Mouse (Mus musculus) adrenal gland, postnatal 36 days (tissue): ENCODE data around the gene Cnpy2. TPM values are rescaled to one million over a fixed set of nuclear protein-coding genes. Genes with fewer than 3 reads are reported as not detected.
"Not testable (repeated sequence)": the region's sequence is repeated elsewhere in the genome, so short reads cannot be mapped to it uniquely, and the experiment has no call there.

Experiments
- DNase-seq, 2 experiments: peaks; one replicate each; pipeline ENCODE4 v3.0.0; 2021; ENCODE audit warnings: mixed read lengths in 1 of 2
- total RNA-seq, 2 experiments: library from RNA; stranded (reverse); gene quantifications; 2 replicates each; pipeline ENCODE4 v1.2.3; 2021

The Cnpy2 gene
- total RNA-seq, 2 experiments from 2014 or later: 170 to 204 TPM

GRCm38 (mm10) chr10:128310902-128311301 is 11.4 kb upstream of the Cnpy2 start:
- no peak for DNase-seq

GRCm38 (mm10) chr10:128315578-128315977 is 6.7 kb upstream of the Cnpy2 start:
- DNase-seq: no peak

DNA sequence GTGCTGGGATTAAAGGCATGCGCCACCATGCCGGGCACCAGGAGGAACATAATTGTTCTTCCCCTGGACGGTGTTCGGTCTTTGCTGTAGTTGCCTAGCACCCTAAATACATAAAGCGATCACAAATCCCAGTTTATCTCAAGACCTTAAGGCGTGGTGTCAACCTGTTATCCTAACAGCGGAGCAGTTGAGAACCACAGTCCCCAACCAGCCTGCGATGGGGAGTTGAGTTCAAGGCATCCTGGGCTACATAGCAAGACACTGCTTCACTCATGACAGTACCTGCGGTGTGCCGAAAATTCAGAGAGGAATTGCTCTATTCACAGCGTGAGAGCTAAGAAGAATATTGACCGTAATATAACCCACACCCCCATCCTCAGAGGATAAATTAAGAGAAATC is 618 bp upstream of the Cnpy2 start:
- no peak for DNase-seq

DNA sequence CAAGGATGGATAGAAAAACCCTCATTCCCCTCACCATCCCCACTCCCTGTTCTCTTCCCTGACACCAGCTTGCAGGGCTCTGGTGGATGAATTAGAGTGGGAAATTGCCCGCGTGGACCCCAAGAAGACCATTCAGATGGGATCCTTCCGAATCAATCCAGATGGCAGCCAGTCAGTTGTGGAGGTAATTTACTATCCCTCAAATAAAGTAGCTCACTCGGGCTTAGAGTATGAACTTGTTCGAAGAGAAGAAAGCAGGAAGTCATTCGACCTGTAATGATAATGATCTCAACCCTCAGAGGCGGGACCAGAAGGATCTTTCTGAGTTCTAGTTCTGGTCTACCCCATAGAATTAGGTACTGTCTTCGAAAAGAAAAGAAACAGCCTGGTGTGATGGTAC is 1.3 kb downstream of the Cnpy2 start:
- DNase-seq: no peak

- DNase-seq: no peak
These were observed 4.6 kb downstream of the Cnpy2 start for GRCm38 (mm10) chr10:128326825-128327224.

DNA sequence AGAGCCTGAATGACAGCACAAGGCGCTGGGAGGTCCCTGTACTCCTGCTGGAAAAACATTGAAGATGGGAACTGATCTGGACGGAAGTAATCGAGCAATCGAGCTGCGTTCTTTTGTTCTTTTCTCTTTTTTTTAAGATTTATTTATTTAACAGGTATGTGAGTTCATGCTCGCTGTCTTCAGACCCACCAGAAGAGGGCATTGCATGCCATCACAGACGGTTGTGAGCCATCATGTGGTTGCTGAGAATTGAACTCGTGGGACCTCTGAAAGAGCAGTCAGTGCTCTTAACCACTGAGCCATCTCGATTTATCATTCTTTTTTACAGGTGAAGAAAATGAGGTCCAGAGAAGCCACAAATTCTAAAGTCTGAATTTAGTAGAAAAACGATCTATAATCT is 5.4 kb downstream of the Cnpy2 start:
- DNase-seq: no peak

GRCm38 (mm10) chr10:128332358-128333249 is 10.3 kb downstream of the Cnpy2 start:
- DNase-seq: not testable (repeated sequence)

- DNase-seq: peak; percentile 81 to 88
These were observed 13.3 kb downstream of the Cnpy2 start for GRCm38 (mm10) chr10:128335582-128335981.

- no peak for DNase-seq
These were observed 13.9 kb downstream of the Cnpy2 start for GRCm38 (mm10) chr10:128336195-128336594.

- DNase-seq: no peak
These were observed 14.3 kb downstream of the Cnpy2 start for GRCm38 (mm10) chr10:128336597-128336996.

- DNase-seq: peak; percentile 98 to 99
These were observed 15.3 kb downstream of the Cnpy2 start, which contains the start of gene Cs for GRCm38 (mm10) chr10:128337306-128338181. Cs (plus strand) TSS chr10:128337734.

DNA sequence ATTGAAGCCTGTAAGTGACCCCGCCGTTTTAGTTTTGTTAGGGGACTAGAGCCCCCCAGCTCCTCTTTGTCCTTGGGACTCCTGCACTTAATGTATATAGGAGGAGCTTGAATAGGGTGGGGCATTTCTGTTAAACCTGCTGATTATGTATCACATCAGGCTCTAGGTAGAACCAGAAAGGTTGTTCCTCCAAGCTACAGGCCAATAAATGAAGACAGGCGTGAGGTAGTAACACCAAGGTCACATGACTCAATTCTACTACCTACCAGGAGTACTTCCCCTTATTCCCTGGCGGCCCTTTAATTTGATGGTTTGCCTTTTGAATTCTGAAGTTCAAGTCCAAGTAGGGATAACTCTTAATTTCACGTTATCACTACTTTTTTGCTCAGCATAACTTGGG is 16.2 kb downstream of the Cnpy2 start:
- DNase-seq: no peak

- DNase-seq: no peak
These were observed 16.7 kb downstream of the Cnpy2 start for GRCm38 (mm10) chr10:128338948-128339347.

DNA sequence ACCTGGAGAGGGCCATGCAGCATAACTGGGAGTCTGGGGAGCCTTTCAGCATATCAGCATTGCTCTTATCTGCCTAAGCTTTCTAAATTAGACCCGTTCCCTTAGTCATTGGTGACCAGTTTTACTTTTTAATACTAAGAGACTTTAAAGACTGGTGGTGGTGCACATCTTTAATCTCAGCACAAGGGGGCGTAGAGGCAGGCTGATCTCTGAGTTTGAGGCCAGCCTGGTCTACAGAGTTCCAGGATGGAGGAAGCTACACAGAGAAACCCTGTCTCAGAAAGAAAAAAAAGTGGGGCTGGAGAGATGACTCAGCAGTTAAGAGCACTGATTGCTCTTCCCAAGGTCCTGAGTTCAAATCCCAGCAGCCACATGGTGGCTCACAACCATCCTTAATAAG is 18.0 kb downstream of the Cnpy2 start:
- no peak for DNase-seq

GRCm38 (mm10) chr10:128343436-128343835 is 21.2 kb downstream of the Cnpy2 start:
- no peak for DNase-seq

DNA sequence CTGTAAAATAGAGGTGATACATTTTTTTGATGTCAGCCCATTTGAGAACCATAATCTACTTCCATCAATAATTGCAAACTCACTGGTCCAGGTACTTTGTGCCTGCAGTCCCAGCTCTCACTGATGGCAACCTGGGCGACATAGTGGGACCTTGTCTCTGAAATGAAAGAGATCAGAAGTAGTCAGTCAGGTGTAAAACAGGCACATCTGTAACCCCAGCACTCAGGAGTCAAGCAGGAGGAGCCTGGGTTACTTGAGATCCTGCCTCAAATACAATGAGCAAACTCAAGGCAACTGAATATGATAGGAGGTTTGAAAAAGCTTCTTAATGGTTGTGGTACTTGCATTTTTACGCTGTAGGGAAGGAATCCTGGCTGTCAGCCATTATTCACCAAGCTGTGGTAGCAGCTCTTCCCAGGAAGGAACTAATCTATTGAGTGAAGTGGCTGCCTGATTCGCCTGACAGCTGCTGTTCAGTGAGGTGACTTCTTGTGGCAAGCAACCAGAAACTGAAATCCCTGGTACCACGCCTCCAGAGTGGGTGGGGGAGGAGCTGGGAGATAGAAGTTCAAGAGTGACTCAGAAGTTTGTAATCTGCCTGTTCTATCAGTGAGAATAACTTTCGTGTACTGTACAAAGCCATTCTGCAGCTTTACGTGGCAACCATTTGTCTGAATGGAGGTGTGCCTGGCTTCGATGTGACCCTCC is 22.5 kb downstream of the Cnpy2 start:
- DNase-seq: peak; percentile 89 to 91

DNA sequence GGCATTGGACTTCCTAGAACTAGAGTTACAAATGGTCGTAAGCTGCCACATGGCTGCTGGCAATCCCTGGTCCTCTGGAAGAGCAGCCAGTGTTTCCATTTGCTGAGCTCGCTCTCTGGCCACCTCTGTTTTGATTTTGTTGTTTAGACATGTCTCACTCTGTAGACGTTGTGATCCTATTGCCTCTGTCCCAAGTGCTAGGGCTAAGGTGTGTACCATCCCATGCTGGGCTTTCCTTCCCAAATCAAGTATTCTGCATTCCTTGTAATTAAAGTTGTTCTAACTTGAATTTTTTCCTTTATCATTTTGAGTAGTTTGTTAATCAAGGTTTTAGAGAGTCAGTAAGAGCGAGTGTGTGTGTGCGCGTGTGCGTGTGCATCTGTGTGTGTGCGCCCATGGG is 25.3 kb downstream of the Cnpy2 start:
- no peak for DNase-seq

GRCm38 (mm10) chr10:128358796-128359195 is 36.5 kb downstream of the Cnpy2 start:
- DNase-seq: peak; percentile 56 to 78

DNA sequence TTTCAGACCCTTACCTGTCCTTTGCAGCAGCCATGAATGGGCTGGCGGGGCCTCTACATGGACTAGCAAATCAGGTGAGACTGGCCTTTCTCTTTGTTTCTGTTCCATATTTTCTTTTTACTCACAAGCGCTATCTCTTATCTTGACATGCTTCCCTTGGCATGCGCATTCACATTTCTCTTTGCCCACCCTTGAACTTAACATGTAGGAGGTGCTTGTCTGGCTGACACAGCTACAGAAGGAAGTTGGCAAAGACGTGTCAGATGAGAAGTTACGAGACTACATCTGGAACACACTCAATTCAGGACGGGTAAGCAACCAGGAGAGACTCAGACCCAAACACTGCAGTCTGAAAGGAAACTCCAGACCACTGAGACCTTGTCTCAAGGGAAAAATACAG is 37.0 kb downstream of the Cnpy2 start:
- peak; percentile 49 to 64 for DNase-seq

- DNase-seq: peak in 1 of 2 experiments; percentile 56
These were observed 39.6 kb downstream of the Cnpy2 start for GRCm38 (mm10) chr10:128361836-128362235.

DNA sequence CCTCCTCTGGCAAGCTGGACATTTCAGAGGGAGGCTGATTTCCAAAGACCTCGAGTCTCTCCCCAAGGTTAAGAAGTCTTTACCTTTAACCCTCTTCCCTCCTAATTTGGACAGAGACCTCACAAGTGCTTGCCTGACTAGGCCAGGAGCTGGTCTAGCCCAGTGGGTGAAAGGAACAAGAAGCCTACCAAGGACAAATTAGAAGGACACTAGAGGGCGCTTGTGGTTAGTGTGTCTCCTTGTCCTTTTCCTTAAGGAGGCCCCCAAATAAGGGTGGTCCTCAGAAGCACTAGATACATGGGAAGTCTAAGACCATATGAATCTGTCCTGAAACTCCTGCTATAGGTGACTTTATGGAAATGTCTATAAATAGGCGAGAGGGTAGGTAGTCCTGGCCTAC is 40.3 kb downstream of the Cnpy2 start:
- DNase-seq: peak in 1 of 2 experiments; percentile 52

DNA sequence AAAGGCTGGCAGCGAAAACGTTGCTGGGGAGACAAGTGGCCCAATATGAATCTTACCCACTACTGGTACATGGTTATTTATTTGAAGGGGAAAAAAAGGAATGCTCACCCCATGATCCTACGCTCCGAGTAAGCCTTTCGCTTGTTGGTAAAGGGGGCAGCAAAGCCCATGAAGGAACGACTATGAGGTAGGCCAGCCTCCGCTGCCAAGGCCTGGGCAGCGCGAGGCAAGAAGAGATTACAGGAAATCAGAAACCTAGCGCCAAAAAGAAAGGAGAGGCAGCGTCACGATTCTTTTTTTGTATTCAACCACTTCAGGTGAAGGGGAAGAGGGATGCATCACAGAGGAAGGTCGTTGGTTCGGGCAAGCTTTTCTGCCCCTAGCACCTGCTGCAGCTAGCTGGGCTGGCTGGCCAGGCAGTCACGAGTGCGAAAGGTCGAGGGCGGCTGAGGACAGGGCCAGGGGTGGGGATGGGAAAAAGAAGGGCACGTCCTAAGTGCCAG is 45.7 kb downstream of the Cnpy2 start:
- DNase-seq: no peak
